Mouse (Mus musculus) cerebellum, postnatal 14 days (tissue): ENCODE data around the gene Psmg4.

Experiments used
- DNase-seq, 2 experiments: peaks; one replicate each; pipeline ENCODE4 v3.0.0; 2021; ENCODE audit warnings: mixed read lengths in 2 of 2

Gene Psmg4

GRCm38 (mm10) chr13:34205216-34205615, 42.5 kb downstream of the Psmg4 start:
- DNase-seq: no peak

GRCm38 (mm10) chr13:34207714-34208470, 45.1 kb downstream of the Psmg4 start:
- DNase-seq: no peak

DNA sequence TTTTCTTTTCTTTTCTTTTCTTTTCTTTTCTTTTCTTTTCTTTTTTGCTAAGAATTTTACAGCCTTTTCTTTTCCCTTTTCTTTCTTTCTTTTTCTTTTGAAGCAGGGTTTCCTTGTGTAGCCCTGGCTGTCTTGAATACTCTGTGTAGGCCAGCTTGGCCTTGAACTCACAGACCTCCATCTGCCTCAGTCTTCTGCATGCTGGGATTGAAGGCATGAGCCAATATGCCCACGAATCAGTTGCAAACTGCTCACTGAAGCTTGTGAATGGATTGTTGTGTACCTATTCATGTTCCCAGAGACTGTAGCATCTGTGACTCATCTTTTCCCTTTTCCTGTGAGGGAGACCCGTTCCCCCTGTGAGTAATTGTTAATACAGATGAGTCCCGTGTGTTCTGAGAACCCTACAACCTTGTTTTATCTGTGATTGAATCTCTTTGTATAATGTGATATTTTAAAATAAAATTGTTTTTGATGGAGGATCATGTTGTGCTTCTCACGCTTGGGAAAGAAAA, 48.6 kb downstream of the Psmg4 start:
- peak; percentile 45 to 46 for DNase-seq

DNA sequence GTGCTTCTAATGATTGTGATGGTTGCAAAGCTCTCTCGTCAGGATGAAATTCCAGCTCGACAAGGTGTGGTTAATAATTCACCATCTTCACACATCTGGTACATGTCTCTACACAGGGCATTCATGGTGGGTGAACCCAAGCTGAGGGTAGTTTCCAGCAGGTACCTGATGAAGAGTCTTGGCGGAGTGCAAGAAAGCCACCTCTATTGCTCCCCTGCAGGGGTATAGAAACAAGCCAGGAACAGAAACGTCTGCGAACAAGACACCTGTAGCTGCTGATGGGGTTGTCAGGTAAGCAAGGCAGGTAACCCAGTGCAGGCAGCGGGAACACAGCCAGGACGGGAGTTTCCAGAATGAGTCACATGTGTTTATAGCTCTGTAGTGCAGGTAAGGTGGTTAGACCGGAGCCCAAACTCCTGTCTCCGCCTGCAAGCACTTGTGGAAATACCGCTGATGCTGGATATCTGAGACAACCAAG, 50.0 kb downstream of the Psmg4 start:
- DNase-seq: no peak

DNA sequence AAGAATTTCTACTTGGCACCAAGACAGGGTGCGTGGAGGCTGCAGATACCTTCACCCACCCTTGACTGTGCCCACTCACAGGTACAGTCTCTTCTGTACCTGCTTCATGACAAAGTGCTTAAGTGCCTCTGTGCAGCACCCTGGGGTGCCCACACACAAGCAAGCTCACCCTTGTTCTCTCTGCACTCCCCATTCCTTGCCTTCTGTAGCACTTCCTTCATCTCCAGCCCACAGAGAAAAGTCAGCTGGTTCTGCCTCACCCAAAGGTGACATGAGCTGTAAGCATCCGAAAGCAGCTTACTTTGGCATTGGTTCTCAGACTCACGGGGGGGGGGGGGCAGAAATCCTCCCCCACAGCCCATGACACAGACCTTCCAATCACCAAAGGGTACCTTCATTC, 52.1 kb downstream of the Psmg4 start:
- DNase-seq: no peak

DNA sequence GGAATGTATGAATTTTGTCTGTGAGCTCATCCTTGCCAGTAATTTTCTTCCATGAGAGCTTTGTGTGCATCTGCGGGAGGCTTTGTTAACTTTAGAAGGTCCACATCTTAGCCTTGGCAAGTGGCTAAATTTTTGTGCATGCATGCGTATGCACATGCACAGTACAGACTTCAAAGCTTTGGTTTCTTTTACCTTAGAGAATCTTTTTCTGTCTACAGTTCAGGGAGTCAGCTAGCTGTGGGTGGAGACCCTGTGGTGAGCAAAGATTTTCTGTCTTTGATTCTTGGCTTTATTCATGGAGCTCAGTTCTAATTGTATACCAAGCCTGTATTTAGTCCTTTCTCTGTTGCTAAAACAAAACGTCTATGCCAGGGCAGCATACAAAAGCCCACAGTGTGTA, 56.0 kb downstream of the Psmg4 start:
- DNase-seq: no peak

GRCm38 (mm10) chr13:34219728-34220127, 57.0 kb downstream of the Psmg4 start:
- no peak for DNase-seq

GRCm38 (mm10) chr13:34222985-34223384, 60.2 kb downstream of the Psmg4 start:
- DNase-seq: peak; percentile 71

- no peak for DNase-seq
These were observed 64.2 kb downstream of the Psmg4 start for GRCm38 (mm10) chr13:34226940-34227339.
